Mouse (Mus musculus) naive thymus-derived CD4-positive, alpha-beta T cell, adult 2 months (primary cell): ENCODE measurements around the gene Serf2.
A peak's percentile ranks its signal among the peaks of the same experiment; 100 is the strongest.

Experiments
- DNase-seq: peaks from one replicate; pipeline ENCODE4 v3.0.0-alpha.2; 2011; ENCODE audit warnings: low read depth

Gene Serf2

DNA sequence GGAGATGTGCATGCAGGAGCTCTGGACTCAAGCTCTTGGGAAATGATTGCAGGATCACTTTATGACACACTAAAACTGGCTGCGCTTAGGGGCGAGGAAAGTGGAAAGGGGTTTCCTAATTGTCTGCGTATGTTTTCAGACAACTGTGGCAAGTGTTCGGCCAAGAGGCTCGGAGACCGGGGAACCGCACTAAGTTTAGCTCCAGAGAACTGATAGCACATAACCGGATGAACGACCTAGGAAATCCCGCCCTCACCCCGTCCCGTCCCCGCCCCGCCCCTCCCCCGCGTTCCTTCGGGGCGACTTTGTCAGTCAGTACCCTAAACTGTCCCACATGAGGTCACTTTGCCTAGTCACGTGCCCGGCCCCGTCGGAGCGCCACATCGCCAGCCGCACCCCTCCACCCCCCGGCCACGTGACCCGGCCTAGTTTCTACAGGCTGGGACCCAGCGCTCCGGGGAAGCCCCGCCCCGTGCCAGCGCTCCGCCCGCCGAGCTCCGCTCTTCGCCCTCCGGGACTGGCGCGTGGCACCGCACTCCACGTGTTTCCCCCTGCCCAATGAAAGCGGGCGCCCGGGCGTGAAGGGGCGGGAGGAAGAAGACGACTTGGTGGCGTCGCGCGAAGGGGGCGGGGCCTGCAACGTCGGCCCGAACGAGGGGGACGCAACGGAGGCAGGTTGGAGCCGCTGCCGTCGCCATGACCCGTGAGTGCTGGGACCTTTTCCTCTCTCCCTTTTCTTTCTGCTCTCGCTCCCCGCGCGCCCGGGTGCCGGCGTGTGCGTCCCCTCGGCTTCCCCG lies at the start of gene Serf2:
TSS of gene Serf2 (plus strand) at position 457 of the 797 bp plus-strand sequence.
- peak; percentile 99 for DNase-seq

DNA sequence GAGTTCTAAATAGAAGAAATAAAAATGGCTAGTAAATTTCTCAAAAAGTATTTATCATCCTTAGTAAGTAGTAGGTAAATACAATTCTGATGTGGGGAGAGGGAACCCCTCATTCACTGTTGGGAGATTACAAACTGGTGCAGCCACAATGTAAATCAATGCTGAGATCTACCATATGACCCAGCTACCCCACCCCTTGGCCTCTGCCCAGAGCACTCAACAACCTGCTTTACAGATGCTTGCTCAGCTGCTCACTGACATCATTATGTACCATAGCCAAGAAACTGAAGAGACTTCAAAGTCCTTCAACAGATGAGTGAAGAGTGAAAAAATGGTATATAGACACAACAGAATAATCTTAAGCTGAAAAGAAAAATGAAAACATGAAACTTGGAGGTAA lies 45.7 kb upstream of the Serf2 start:
- DNase-seq = no peak

DNA sequence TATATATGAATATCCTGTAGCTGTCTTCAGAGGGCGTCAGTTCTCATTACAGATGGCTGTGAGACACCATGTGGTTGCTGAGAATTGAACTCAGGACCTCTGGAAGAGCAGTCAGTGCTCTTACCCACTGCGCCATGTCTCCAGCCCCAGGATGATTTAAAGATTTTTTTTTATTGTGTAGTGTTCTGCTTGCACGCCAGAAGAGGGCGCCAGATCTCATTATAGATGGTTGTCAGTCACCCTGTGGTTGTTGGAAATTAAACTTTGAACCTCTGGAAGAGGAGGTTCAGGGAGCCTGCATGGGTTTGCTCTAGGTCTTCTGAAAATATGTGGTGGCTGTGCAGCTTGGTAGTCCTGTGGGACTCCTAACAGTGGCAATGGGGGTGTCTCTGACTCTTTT lies 40.8 kb upstream of the Serf2 start:
- peak; percentile 87 for DNase-seq

GRCm38 (mm10) chr2:121412843-121413386 lies 36.1 kb upstream of the Serf2 start:
- no peak for DNase-seq

- peak; percentile 91 for DNase-seq
Measured at GRCm38 (mm10) chr2:121413387-121414042, 35.5 kb upstream of the Serf2 start, which contains the start of the genes Pdia3 and Catsper2. Gene Pdia3, plus strand, starts transcription at chr2:121413775. Gene Catsper2, minus strand, starts transcription at chr2:121413792.

DNA sequence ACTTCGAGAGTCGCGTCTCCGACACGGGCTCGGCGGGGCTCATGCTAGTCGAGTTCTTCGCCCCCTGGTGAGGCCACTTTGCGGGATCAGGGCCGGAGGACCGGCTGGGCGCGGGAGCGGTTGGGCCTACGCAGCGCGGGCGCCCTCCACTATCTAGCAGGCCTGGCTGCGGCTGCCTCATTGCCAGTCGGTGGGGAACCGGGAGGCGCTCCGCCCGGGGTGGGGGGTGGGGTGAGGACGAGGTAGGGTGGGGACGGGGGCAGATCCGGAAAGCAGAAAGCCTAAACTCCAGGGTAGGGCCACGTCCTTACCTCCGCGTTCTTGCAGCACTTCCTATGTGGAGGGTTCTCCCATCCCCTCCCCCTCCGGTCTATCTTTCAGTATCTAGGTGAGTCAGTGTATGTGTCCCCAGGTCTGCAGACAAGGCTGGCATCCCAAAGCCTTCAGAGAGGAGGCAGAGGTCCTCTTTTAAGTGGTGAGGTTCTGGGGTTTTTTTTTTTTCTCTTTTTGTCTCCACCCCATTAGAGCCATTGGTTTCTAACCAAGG lies 34.8 kb upstream of the Serf2 start:
- peak; percentile 70 for DNase-seq

GRCm38 (mm10) chr2:121415103-121415502 lies 33.9 kb upstream of the Serf2 start:
- peak; percentile 30 for DNase-seq

GRCm38 (mm10) chr2:121415591-121415990 lies 33.4 kb upstream of the Serf2 start:
- DNase-seq = peak; percentile 6

DNA sequence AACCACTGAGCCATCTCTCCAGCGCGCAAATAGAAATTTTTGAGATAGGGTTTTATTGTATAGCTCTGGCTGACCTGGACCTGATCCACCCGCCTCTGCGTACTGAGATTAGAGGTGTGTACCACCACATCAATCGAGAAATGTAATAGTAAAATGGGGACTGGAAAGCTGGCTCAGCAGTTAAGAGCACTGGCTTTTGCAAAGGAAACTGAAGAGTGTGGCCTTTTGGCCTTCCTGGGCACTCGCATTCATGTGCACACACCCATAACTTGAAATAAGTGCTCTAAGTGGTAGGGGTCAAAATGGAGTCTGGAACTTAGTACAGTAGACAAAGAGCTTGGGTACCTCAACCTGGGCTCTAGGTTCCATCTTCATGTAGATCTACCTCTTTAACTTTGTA lies 32.6 kb upstream of the Serf2 start:
- peak; percentile 39 for DNase-seq

GRCm38 (mm10) chr2:121418476-121418875 lies 30.5 kb upstream of the Serf2 start:
- no peak for DNase-seq

DNA sequence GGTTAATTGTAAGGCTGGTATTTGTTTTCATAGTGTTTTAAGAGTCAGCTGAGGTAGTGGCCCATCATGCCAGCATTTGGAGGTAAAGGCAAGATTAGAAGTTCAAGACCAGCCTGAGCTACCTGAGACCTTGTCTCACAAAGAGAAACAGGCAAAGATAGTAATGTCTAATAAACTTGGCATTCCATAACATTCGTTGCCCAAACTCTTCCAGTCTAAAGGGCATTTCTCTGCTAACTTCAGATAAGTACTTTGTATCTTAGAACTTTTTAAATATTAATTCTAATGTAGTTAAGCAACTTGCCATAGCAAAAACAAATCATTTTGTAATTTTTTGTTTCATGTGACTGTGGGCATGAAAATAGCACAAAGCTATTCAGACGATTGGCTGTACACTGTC lies 25.8 kb upstream of the Serf2 start:
- no peak for DNase-seq

DNA sequence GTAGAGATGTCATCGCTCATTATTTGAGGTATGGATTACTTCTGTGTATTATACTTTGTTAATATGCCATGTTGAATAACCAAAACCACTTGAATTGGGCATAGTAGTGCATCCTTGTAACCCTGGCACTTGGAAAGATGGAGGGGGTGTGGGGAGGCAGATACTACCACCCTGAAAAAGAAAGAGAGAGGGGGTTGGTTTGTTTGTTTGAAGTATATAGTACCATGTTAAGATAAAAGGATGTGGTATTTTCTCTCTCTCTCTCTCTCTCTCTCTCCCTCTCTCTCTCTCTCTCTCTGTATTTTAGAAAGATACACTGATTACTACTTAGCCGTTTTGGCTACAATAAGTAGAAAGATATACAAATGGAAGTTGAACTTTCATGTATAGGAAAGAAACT lies 23.1 kb upstream of the Serf2 start:
- no peak for DNase-seq

DNA sequence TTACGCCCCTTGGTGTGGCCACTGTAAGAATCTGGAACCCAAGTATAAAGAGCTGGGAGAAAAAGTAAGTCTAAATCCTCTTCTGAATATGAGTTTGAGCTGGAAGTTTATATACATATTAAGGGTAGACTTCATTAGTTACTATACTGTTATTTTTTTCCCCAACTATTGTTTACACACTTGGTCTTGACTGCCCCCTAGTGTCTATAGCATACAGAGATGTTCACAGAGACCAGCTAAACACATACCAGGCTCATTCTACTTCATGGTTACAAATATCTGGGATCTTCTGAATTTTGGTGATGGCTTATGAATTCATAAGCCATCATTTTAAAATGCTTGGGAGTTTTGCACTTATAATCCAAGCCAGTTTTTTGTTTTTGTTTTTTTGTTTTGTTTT lies 14.1 kb upstream of the Serf2 start:
- DNase-seq = peak; percentile 79

GRCm38 (mm10) chr2:121439746-121440145 lies 9.2 kb upstream of the Serf2 start:
- no peak for DNase-seq

- no peak for DNase-seq
Measured at GRCm38 (mm10) chr2:121440834-121441605, 8.0 kb upstream of the Serf2 start.

GRCm38 (mm10) chr2:121441800-121442199 lies 7.2 kb upstream of the Serf2 start:
- no peak for DNase-seq

- DNase-seq = peak; percentile 84
Measured at GRCm38 (mm10) chr2:121442259-121443067, 6.5 kb upstream of the Serf2 start.

DNA sequence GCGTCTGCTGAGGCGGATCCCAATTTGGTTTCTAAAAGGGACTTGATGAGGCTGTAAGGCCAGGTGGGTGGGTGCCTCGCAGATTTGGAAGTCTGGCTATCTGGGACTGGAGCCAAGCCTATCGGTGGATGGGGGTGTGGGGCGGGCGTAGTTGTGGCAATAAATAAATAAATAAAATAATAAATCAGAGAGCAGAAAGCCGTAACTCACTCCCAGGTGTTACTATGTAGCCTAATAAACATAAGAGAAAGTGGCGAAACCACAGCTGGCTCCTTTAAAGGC lies 6.0 kb upstream of the Serf2 start:
- no peak for DNase-seq

- no peak for DNase-seq
Measured at GRCm38 (mm10) chr2:121444178-121444577, 4.8 kb upstream of the Serf2 start, which contains the start of gene Ell3. Gene Ell3, minus strand, starts transcription at chr2:121444278.

DNA sequence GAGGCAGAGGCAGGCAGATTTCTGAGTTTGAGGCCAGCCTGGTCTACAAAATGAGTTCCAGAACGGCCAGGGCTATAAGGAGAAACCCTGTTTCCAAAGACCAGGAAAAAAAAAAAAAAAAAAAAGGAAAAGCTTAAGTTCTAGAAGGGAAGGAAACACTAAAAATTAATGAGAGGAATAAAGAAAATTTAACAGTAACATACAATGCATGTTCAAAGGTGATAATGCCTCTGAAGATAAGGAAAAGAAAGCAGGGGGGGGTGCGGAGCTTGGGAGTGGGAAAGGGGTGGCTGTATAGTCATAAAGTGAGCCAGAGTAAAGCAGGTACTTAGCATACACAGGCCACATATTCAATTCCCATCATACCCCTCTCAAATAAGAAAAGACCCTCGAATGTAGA lies 3.9 kb upstream of the Serf2 start:
- no peak for DNase-seq

GRCm38 (mm10) chr2:121446506-121446905 lies 2.5 kb upstream of the Serf2 start:
- no peak for DNase-seq
